Mouse (Mus musculus): Measurements from ENCODE around the gene Mlkl.
A peak's percentile ranks its signal among the peaks of the same experiment; 100 is the strongest.
"Not testable (repeated sequence)": the region's sequence is repeated elsewhere in the genome, so short reads cannot be mapped to it uniquely, and the experiment has no call there.

The Mlkl gene

DNA sequence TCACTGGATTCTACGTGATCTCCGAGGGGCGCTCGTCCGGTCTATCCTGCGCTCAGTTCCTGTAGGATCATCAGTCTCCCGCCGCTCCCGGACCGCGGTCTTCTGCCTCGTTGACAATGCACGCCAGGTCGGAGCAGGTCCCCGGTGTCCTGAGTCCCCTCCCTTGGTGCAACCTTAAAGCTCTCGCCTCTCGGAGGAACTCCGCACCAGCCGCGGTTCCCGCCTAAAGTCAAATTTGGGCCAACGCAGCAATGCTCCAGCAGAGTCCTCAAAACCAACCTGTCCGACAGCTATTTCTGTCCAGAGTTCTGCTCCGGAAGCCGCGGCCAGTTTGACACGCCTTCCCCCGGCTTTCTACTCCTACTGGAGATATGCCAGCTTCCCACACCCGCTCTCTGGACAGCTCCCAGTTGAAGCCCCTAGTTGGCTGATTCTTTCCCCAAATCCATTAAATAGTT, at the start of gene Mlkl:
TSS of gene Mlkl (minus strand) at position 288 of the 458 bp plus-strand sequence.
- DNase-seq = peak; percentile 17

- DNase-seq = no peak
Observed at GRCm38 (mm10) chr8:111385915-111386314, 47.9 kb upstream of the Mlkl start.

DNA sequence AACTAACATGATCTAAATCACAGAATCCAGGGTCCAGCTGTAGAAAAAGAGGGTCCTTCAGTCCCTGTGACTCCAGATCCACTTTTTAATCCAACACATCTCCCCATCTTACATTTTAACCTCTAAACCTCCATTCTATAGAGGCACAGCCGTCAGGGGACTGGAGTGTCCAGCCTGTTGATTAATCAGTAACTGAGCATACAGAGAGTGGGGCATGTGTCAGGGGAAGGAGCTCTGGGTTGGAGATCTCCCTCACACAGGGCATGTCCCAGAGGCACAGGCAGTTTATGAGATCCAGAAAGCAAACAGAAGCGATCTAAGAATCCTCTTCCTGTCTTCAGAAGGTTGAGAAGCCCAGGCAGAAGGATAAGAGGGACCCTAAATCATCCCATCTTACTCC, 46.7 kb upstream of the Mlkl start:
- DNase-seq = no peak

DNA sequence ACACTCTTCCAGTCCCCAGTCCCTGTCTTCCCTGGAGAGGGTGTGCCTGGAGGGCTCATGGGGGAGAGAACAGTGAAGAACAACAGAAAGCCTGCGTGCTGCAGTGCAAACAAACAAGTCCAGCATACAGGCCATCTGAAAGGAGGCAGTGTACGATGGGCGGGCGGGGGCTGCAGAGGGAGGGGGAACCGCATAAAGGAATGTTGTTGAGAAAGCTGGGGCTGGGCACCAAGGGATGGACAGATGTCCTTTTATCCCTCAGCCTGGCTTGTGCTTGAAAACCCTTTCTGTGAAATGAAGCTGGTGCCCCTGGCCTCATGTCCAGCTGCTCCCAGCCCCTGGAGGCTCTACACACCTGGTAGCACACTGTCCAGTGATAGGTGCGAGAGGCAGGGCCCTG, 37.2 kb upstream of the Mlkl start:
- DNase-seq = no peak

DNA sequence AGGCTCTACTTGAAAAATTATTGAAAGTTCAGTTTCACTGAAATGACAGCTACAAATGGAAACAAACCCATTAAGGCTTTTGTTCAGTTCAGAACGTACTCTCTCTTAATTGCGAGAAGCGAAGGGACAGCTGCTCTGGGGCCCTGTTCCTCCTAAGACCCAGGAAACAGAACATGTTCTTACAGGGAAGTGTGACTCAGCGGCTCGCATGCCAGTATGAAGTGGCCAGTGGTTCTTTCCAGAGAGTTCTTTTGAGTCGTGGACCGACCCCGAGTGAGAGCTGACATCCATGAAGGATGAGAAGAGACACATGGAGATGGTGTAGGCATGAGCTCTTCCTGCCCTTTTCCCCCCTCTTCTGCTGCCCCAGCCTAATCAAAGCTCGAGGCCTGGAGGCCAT, 31.7 kb upstream of the Mlkl start:
- no peak for DNase-seq

DNA sequence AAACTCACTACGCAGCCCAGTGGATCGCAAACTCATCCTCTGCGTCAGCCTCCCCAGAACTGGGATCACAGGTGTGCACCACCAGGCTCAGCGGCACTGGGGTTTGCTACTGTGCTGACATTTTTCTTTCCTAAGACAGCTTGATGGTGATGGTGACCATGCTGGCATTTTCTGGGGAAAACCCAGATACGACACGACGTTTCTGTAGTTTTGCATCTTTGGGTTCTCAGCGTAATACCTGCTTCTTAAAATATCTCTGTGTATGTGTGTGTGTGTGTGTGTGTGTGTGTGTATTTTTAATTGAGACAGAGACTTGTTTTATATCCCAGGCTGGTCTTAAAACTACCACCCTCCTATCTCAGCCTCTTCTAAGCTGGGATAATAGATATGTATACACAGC, 29.4 kb upstream of the Mlkl start:
- DNase-seq = no peak

GRCm38 (mm10) chr8:111366610-111367234, 28.7 kb upstream of the Mlkl start:
- DNase-seq = no peak

DNA sequence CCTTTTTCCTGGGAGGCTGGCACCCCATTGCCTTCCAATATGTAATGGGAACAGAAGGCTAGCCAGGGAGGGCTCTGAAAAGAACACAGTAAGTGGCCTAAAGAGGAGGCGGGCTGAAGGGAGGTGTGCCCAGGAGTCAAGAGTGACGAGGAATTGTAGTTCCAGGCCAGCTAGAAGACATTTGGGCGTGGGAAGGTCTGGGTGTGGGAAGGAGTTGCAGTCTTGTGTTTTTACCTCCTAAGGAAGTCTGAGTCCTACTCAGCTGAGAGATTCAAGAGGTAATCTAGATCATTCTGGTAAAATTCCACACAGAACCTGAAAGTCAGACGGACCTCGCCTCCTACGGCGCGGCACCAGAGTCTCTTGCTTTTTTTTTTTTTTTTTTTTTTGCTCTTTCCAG, 25.5 kb upstream of the Mlkl start:
- no peak for DNase-seq

- DNase-seq = no peak
Observed at GRCm38 (mm10) chr8:111360579-111361209, 22.7 kb upstream of the Mlkl start.

DNA sequence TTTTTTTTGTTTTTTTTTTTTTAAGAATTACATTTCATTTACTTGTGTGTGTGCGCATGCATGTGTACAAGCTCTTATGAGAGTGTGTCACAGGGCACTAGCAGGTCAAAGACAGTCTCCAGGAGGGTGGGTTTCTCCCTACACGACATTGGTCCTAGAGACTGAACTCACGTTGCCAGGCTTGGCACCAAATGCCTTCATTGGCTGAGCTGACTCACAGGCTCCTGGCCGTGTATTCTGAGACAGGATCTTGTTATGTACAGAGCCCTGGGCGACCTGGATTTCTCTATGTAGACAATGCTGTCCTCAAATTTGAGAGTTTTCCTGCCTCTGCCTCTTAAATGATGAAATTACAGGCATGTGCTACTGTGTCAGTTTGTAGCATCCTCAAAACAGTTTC, 22.0 kb upstream of the Mlkl start:
- no peak for DNase-seq

DNA sequence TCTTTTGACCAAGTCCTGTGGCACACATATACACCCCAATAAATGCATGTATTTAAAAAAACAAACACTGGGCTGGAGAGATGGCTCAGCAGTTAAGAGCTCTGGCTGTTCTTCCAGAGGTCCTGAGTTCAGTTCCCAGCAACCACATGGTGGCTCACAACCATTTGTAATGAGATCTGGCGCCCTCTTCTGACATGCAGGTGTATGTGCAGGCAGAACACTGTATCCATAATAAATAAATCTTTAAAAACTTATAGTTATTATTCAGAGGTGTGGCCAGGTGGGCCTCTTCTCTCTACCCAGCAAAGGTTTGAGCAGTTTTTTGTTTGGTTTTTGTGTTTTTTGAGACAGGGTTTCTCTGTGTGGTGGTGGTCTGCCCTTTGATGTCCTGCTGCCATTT, 20.9 kb upstream of the Mlkl start:
- DNase-seq = no peak

DNA sequence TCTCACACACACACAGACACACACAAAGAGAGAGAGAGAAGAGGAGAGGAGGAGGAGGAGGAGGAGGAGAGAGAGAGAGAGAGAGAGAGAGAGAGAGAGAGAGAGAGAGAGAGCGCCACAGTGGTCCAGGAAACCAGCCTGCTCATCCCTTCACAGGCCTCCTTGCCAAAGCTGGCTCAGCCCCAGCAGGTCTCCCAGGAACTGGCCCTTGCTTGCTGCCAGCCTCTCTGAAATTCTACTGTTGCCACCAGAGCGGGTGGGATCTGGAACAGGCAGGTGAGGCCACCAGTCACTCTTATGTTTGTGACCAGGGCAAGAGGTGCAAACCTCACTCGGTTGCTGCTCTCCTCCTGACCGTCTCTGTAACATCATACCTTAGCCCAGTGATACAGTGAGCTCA, 19.5 kb upstream of the Mlkl start:
- peak; percentile 38 for DNase-seq

GRCm38 (mm10) chr8:111353497-111353896, 15.5 kb upstream of the Mlkl start:
- no peak for DNase-seq

GRCm38 (mm10) chr8:111352289-111352688, 14.3 kb upstream of the Mlkl start:
- DNase-seq = no peak

DNA sequence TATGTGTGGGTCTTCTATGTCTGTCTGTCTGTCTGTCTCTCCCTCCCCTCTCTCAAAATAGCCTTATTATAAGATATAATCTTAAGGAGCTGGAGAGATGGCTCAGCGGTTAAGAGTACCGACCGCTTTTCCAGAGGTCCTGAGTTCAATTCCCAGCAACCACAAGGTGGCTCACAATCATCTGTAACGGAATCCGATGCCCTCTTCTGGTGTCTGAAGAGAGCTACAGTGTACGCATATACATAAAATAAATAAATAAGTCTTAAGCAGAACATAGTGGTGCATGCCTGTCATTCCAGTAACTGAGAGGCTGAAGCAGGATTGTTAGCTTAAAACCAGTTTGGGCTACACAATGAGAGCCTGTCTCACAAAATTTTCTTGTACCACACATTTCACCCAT, 12.6 kb upstream of the Mlkl start:
- no peak for DNase-seq

- peak; percentile 77 for DNase-seq
Observed at GRCm38 (mm10) chr8:111343225-111343624, 5.2 kb upstream of the Mlkl start.

DNA sequence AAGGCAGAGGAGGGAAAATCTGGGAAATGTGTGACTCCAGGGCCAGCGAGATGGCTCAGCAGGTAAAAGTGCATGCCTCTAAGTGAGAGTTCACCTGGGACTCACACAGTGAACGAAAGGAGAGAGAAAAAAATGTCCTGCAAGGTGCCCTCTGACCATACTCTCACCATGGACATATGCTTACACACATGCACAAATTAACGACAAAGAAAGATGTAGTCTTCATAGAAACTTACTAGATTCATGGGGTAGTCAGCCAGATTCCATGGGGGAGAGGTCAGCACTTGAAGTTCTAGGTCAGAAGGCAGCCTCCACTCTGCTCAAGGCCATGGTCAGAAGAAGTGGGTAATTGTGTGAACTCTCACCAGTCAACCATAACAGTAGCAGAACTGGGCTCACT, 2.2 kb upstream of the Mlkl start:
- DNase-seq = no peak

- DNase-seq = no peak
Observed at GRCm38 (mm10) chr8:111338370-111339208, 612 bp upstream of the Mlkl start.

DNA sequence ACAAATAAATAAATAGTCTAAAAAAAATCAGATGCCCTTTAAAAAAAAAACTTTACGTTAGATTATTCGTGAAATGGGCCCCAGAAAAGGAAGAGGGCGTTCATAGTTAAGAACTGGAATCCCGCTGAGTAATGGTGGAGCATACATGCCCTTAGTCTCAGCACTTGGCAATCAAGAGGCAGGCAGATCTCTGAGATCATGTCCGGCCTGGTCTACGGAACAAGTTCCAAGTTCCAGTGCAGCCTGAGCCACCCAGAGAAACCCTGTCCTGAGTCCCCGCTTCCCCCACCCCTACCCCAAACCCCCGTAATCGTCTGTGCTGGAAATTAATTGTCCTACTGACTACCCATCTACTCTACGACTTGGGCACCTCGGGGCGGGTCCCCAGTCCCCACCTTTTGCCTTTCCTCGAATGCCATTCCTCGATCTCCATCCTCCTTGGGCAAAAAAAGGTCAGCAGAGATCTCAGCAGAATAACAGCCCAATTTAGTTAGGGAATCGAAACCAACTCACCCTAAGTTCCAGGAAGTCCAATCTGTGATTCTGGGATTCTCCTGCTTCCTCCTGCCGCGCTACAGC, 577 bp downstream of the Mlkl start:
- no peak for DNase-seq

DNA sequence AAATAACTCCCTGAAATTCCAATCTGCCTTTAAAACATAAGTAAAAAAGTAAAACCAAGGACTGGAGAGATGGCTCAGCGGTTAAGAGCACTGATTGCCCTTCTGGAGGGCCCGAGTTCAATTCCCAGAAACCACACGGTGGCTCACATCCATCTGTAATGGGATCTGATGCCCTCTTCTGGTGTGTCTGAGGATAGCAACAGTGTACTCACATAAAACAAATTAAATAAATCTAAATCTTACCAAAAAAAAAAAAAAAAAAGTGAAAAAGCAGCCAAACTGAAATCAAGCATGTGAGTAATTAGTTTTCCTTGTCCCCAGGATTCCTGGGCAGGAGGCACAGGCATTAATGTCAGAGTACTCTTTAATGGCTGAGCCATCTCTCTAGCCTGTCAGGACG, 1.3 kb downstream of the Mlkl start:
- no peak for DNase-seq

- DNase-seq = no peak
Observed at GRCm38 (mm10) chr8:111325222-111325790, 12.7 kb downstream of the Mlkl start.

DNA sequence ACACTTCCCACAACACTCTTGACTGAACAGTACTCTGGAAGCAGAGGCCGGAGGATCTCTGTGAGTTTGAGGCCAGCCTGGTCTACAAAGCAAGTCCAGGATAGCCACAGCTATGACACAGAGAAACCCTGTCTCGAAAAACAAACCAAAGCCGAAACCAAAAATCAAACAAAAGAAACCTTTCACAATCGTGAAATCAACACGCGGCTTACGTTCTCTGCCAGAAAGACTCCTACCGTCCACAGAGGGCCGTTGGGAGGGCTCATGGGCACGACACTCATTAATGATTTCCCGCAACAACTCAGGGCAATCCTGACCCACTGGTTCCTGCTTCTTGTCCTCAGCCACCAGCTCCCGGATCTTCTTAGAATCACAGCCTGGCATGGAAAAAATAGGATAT, 23.2 kb downstream of the Mlkl start:
- DNase-seq = no peak

DNA sequence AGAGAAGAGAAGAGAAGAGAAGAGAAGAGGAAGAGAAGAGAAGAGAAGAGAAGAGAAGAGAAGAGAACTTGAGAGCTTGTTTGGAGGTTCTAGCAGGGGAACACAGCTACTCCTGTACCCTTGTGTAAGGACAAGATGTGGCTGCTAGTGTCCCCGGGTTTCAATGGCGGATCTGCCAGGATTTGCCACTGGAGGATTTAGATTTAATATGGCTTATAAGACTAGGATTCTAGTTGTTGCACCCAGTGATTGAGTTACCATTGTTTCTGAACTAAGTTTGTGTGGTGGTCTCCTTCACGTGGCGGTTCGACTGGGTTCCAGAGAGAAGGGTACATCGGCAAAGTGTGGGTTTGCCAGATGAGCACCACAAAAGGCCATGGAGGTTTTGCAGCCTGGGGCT, 24.0 kb downstream of the Mlkl start:
- DNase-seq = not testable (repeated sequence)
